11 mouse cellular contexts compared by ENCODE assay signal in genomic region chr13:34156840-34157185, GRCm38 (mm10). TPM values are rescaled to one million over a fixed set of nuclear protein-coding genes. Genes with fewer than 3 reads are reported as not detected.
DNase-seq lines count a peak whose midpoint lies in the region; ATAC-seq lines count a peak whose summit lies in the region.
"Had no signal": no experiment of that assay in that cellular context is flagged by ENCODE, and none has a peak within 500 bp of the region (broad histone marks: within the 10 kb centered on the region; RNA-seq: fewer than 3 reads in every experiment).

No protein-coding gene starts in this region.

- DNase-seq in kidney, postnatal 4 days = peak; percentile 27 to 46
- peak; percentile 95 for DNase-seq in brain, adult 2 months (ENCODE audit: low read depth, low spot score)
- peak; percentile 84 to 88 for DNase-seq in cerebellum, postnatal 10 days
- DNase-seq in hindbrain, embryonic 14.5 days (ENCODE audit: low spot score) = peak; percentile 50
- DNase-seq in c-Kit-positive CD71-positive TER-119-positive erythroid progenitor cells, embryonic 14.5 days (ENCODE audit: low spot score) = no peak
- DNase-seq in layer of hippocampus, adult 8-10 months (ENCODE audit: low spot score in 2 of 2) = no peak
- no peak for DNase-seq in adrenal gland, adult 18-20 months (ENCODE audit: low spot score in 2 of 2)
- DNase-seq: thymus, postnatal 25 days had no signal

- H3K4me2 ChIP-seq in kidney, embryonic 14.5 days (replicated peaks; ENCODE audit: low read depth, low read length) = no peak overlapping the region
- H3K4me2 ChIP-seq in hindbrain, embryonic 14.5 days (replicated peaks) = no peak overlapping the region

- H3K4me1 ChIP-seq in kidney, embryonic 14.5 days (ENCODE audit: control insufficient read depth, insufficient read depth, low read length) = 0 out of 2 replicates have a peak, but pooled peaks cover 4% of the 10 kb centered on the region
- H3K4me1 ChIP-seq in hindbrain, embryonic 14.5 days (replicated peaks; ENCODE audit: control insufficient read depth, insufficient read depth, low read length) = peaks cover 9% of the 10 kb centered on the region; the same call in 1 of the 2 replicates

- no peak for ATAC-seq in kidney, embryonic 14.5 days (ENCODE audit: low FRiP score, low TSS enrichment)
- no peak for ATAC-seq in hindbrain, embryonic 14.5 days (ENCODE audit: low FRiP score)

- no peaks in the 10 kb centered on the region for H3K9me3 ChIP-seq in kidney, embryonic 14.5 days (ENCODE audit: control insufficient read depth, low read length)
- no peaks in the 10 kb centered on the region for H3K9me3 ChIP-seq in hindbrain, embryonic 14.5 days (ENCODE audit: control insufficient read depth, low read length)

- no peak overlapping the region for H3K4me3 ChIP-seq in kidney, embryonic 14.5 days (ENCODE audit: low read length)
- H3K4me3 ChIP-seq in hindbrain, embryonic 14.5 days (replicated peaks; ENCODE audit: low read length) = no peak overlapping the region

- no peak overlapping the region for H3K9ac ChIP-seq in kidney, embryonic 14.5 days (ENCODE audit: low read depth, low read length)
- no peak overlapping the region for H3K9ac ChIP-seq in hindbrain, embryonic 14.5 days

- H3K27ac ChIP-seq in kidney, embryonic 14.5 days (ENCODE audit: low read depth, low read length) = no peak overlapping the region
- H3K27ac ChIP-seq in hindbrain, embryonic 14.5 days = peak overlapping the region; percentile 18; the same call in 1 of the 2 replicates
- H3K27ac ChIP-seq: macrophage had no signal

- no peaks in the 10 kb centered on the region for H3K27me3 ChIP-seq in kidney, embryonic 14.5 days (ENCODE audit: control insufficient read depth, insufficient read depth, low read length)
- no peaks in the 10 kb centered on the region for H3K27me3 ChIP-seq in hindbrain, embryonic 14.5 days (ENCODE audit: control insufficient read depth, insufficient read depth, low read length)

- WGBS in kidney, embryonic 14.5 days = 69% methylated on average over 2 of the region's 2 CpGs
- WGBS in hindbrain, embryonic 14.5 days = 62% methylated on average over 2 of the region's 2 CpGs

- H3K36me3 ChIP-seq in kidney, embryonic 14.5 days (ENCODE audit: control insufficient read depth, insufficient read depth, low read length) = no peaks in the 10 kb centered on the region
- H3K36me3 ChIP-seq in hindbrain, embryonic 14.5 days (replicated peaks; ENCODE audit: control insufficient read depth, insufficient read depth) = no peaks in the 10 kb centered on the region

RNA-seq across cellular contexts. Expression of gene Psmg4, which starts 6.0 kb away (rescaled TPM):
- polyA plus RNA-seq in kidney, embryonic 14.5 days (2014; fragmentation: Nextera tagmentation; extraction: Ambion mirVana) = 84.6 and 100 TPM in 2 replicates
- 73.3 and 87.0 TPM in 2 replicates for polyA plus RNA-seq in hindbrain, embryonic 14.5 days (2014; fragmentation: Nextera tagmentation; extraction: Ambion mirVana)
- 10 to 100 TPM; 14.6 to 35.2 (median 23.7) TPM for total RNA-seq in layer of hippocampus, adult 8-10 months (2022)
- 10 to 100 TPM; 30.3 to 35.0 TPM for total RNA-seq in adrenal gland, adult 18-20 months (2021)

RNA-seq across cellular contexts. Expression of gene Tubb2b, which starts 26.5 kb away (rescaled TPM):
- 17.4 and 23.6 TPM in 2 replicates for polyA plus RNA-seq in kidney, embryonic 14.5 days (2014; fragmentation: Nextera tagmentation; extraction: Ambion mirVana)
- polyA plus RNA-seq in hindbrain, embryonic 14.5 days (2014; fragmentation: Nextera tagmentation; extraction: Ambion mirVana) = 682 and 716 TPM in 2 replicates
- 100 to 1,000 TPM; 198 to 220 (median 215) TPM for total RNA-seq in layer of hippocampus, adult 8-10 months (2022)
- total RNA-seq in adrenal gland, adult 18-20 months (2021) = 1 to 10 TPM; 1.0 to 2.9 TPM
- total RNA-seq: granulocyte monocyte progenitor cell, adult 5-6 weeks had no signal

Comparison
In these comparisons a context has a peak if more than half of its experiments do, and no peak if none do; other contexts are left out.
1. DNase-seq: peak in kidney, postnatal 4 days (2 of 2), brain, adult 2 months (single experiment), cerebellum, postnatal 10 days (2 of 2) and hindbrain, embryonic 14.5 days (single experiment); none in c-Kit-positive CD71-positive TER-119-positive erythroid progenitor cells, embryonic 14.5 days (single experiment), layer of hippocampus, adult 8-10 months (0 of 2) and adrenal gland, adult 18-20 months (0 of 2).
2. RNA of gene Tubb2b, which starts 26.5 kb away (total RNA-seq): 198 to 220 TPM in layer of hippocampus, adult 8-10 months; 1.0 to 2.9 TPM in adrenal gland, adult 18-20 months; every median in the first group is over 10 times any median in the second.